Mouse (Mus musculus): ENCODE measurements around the gene Foxc2. TPM values are rescaled to one million over a fixed set of nuclear protein-coding genes. Genes with fewer than 3 reads are reported as not detected.

Gene Foxc2
- polyA plus RNA-seq (2014; fragmentation: Nextera tagmentation; extraction: Ambion mirVana), result 7.4 and 9.4 TPM in 2 replicates

DNA sequence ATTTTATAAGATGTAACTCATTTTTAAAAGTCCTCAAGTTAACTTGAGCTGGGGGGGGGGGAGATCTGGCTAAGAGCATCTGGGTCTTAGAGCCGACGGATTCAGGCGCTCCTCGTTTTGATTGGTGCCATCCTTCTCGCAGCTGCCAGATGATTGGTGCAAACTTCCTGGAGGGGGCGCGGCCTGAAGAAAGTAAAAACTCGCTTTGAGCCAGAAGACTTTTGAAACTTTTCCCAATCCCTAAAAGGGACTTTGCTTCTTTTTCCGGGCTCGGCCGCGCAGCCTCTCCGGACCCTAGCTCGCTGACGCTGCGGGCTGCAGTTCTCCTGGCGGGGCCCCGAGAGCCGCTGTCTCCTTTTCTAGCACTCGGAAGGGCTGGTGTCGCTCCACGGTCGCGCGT is at the start of gene Foxc2:
Gene Foxc2, plus strand, starts transcription at position 224 of the 400 bp plus-strand sequence.
- WGBS, result 0% methylated on average over 24 of the region's 25 CpGs
- Histone ChIP-seq H3K4me3 (ENCODE audit: low read depth, low read length) (peak within 1 kb of the TSS; percentile 59), H3K9me3 (ENCODE audit: control insufficient read depth, low read length) (no peaks in the 10 kb centered on the region), H3K36me3 (ENCODE audit: control insufficient read depth, insufficient read depth, low read length) (no peaks in the 10 kb centered on the region), H3K27ac (replicated peaks; ENCODE audit: low read depth, low read length) (peak within 1 kb of the TSS; percentile 88), H3K4me2 (ENCODE audit: low read depth, low read length) (peak within 1 kb of the TSS; percentile 91), H3K4me1 (ENCODE audit: control insufficient read depth, insufficient read depth, low read length) (peaks cover 5% of the 10 kb centered on the region), H3K27me3 (replicated peaks; ENCODE audit: control insufficient read depth, insufficient read depth, low read length) (peaks cover 76% of the 10 kb centered on the region), H3K9ac (ENCODE audit: low read depth, low read length) (peak within 1 kb of the TSS; percentile 77)
- ATAC-seq (ENCODE audit: low read depth) (peak; percentile 76), DNase-seq (ENCODE audit: low spot score) (peak; percentile 98)

DNA sequence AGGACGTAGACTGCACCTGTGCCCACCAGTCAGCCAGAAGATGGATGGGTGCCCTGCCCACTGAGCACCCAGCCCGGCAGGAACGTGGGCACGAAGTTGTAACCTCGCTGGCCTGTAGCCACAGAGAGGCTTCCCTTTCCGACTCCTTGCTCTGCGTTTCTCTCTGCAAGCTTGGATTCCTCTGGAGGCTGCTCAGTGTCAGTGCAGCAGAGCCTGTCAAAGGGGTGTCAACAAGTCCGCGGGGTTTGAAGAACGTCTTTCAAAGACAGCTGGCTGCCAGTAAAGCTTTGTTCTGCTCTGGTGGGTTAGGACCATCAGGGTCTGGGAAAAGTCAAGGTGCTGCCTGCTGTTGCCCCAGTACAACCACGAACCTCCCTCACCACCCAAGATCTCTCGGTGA is 44.5 kb upstream of the Foxc2 start:
- H3K4me3 ChIP-seq (ENCODE audit: low read depth, low read length), result no peak overlapping the region
- peaks cover 81% of the 10 kb centered on the region for H3K27me3 ChIP-seq (replicated peaks; ENCODE audit: control insufficient read depth, insufficient read depth, low read length)
- no peak overlapping the region for H3K9ac ChIP-seq (ENCODE audit: low read depth, low read length)
- H3K4me1 ChIP-seq (ENCODE audit: control insufficient read depth, insufficient read depth, low read length), result peaks cover 4% of the 10 kb centered on the region; the same call in 1 of the 2 replicates
- ATAC-seq (ENCODE audit: low read depth) (no peak), DNase-seq (ENCODE audit: low spot score) (peak; percentile 52)
- H3K9me3 ChIP-seq (ENCODE audit: control insufficient read depth, low read length), result no peaks in the 10 kb centered on the region
- 7% methylated on average over 9 of the region's 12 CpGs for WGBS
- no peaks in the 10 kb centered on the region for H3K36me3 ChIP-seq (ENCODE audit: control insufficient read depth, insufficient read depth, low read length)
- H3K27ac ChIP-seq (replicated peaks; ENCODE audit: low read depth, low read length), result no peak overlapping the region
- no peak overlapping the region for H3K4me2 ChIP-seq (ENCODE audit: low read depth, low read length)

DNA sequence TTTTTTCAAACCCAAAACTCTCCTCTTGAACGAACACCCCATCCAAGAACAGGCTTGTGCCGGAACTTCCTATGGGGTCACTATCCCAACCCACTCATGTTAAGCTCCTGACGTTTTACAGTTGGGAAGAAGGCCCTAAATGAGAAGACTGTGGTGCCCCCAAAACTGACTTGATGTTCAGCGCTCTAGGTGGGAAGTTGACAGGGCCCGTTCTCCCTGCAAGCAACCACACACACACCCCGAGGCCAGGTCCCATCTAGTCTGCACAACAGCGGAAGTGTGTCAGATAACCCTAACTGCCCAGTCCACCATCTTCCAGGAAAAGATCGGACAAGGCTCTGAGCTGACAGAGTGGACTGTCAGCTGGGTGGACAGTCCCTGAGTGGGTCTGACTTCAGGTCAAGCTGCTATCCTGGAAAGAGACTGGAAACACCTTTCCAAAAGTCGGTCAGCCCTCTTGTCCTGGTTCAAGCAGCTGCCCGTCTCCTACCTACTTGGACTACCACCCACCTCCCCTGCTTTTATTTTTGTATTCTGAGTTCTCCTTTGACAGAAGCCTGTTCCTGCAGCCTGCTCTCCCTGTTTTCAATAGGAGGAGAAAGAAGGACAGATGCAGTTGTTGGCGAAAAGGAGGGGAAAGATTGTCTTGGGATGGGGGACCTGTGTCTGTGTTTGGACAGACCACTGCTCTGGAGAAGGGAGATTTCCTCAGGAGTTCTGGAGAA is 43.4 kb upstream of the Foxc2 start:
- H3K36me3 ChIP-seq (ENCODE audit: control insufficient read depth, insufficient read depth, low read length), result no peaks in the 10 kb centered on the region
- peaks cover 4% of the 10 kb centered on the region; the same call in 1 of the 2 replicates for H3K4me1 ChIP-seq (ENCODE audit: control insufficient read depth, insufficient read depth, low read length)
- H3K27ac ChIP-seq (replicated peaks; ENCODE audit: low read depth, low read length), result no peak overlapping the region
- WGBS, result 14% methylated on average over 11 of the region's 11 CpGs
- peak overlapping the region; percentile 43; the same call in 1 of the 2 replicates for H3K9ac ChIP-seq (ENCODE audit: low read depth, low read length)
- H3K4me2 ChIP-seq (ENCODE audit: low read depth, low read length), result peak overlapping the region; percentile 49; the same call in 1 of the 2 replicates
- DNase-seq (ENCODE audit: low spot score), result no peak
- ATAC-seq (ENCODE audit: low read depth), result no peak
- no peaks in the 10 kb centered on the region for H3K9me3 ChIP-seq (ENCODE audit: control insufficient read depth, low read length)
- H3K4me3 ChIP-seq (ENCODE audit: low read depth, low read length), result peak overlapping the region; percentile 30; the same call in 1 of the 2 replicates
- peaks cover 92% of the 10 kb centered on the region for H3K27me3 ChIP-seq (replicated peaks; ENCODE audit: control insufficient read depth, insufficient read depth, low read length)

DNA sequence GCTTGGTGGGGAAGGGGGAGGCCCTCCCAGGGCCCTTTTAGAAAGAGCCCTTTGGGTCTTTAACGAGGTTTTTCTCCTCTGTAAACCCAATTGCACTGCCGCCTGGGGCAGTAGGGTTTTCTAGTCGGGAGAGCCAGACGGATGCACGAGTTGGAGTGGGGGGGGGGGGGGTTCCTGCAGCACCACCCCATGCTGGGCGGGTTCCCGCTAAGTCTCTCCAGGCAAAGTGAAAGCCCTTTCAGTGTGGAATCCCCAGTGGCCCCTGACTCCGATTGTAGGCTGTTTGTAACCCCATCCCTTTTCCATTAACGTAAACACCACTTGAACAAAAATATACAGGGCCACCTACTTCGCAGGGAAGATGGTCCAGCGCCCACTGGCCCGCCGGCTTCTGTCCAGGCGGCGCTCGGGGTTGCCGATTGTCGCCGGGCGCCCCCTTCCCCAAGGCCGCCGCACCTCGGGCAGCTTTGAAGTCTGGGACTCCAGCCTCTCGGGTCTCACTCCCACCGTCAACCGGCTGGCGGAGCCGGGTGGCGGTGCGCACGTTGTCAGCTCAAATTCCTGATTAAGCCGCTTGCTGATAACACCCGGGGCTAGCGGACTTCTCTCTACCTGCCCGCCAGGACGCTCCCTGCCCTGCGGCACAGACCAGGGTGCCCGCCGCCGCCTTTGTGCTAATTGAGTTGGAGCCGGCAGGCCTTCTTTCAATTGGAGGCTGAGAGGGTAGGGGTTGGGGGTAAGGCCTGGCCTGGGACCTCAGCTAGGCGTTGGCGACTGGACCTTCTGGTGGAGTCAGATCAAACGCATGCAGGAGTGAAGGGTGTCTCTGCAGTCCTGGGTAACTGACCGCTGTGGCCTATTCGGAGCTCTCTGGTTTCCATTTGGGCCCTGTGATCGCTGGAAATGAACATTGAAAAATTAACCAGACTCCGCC is 42.5 kb upstream of the Foxc2 start:
- Histone ChIP-seq H3K4me2 (ENCODE audit: low read depth, low read length) (peak overlapping the region; percentile 49), H3K4me3 (ENCODE audit: low read depth, low read length) (peak overlapping the region; percentile 30), H3K27me3 (replicated peaks; ENCODE audit: control insufficient read depth, insufficient read depth, low read length) (peaks cover 98% of the 10 kb centered on the region), H3K36me3 (ENCODE audit: control insufficient read depth, insufficient read depth, low read length) (no peaks in the 10 kb centered on the region), H3K9me3 (ENCODE audit: control insufficient read depth, low read length) (no peaks in the 10 kb centered on the region), H3K9ac (ENCODE audit: low read depth, low read length) (peak overlapping the region; percentile 43; the same call in 1 of the 2 replicates), H3K27ac (replicated peaks; ENCODE audit: low read depth, low read length) (no peak overlapping the region), H3K4me1 (ENCODE audit: control insufficient read depth, insufficient read depth, low read length) (peaks cover 4% of the 10 kb centered on the region; the same call in 1 of the 2 replicates)
- no peak for DNase-seq (ENCODE audit: low spot score)
- ATAC-seq (ENCODE audit: low read depth), result no peak
- under 1% methylated on average over 33 of the region's 48 CpGs for WGBS

DNA sequence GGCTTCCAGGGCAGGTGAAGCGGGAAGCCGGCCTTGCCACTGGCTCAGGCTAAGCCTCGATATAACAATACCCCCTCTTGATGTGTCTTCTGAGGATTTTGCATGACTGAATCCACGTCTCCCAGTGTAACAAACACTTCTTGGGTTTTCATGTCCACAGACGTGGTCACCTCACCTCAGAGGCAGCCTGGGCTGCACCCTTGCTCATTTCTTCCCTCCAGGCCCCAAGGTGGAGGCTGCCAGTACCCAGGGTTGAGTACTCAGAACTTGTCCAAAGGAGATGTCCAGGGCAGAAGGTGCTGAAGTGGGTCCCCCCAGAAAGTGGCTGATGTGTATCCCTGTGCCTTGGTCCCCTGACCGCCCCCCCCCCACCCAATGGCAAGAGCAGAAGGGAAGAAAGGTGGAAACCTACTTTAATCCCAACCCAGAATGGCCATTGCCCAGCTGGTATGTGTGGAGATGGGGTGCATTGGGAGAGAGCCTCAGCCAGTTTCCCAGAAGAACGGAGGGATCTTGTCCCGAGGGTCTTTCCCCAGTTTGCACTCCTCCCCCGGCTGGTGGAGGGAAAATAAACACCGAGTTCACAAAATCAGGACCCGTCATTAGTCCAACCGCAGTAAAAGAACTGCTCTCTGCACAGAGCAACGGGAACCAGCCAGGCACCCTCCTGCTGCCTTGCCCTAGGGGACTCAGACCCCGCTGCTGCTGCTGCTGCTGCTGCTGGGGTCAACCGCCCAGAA is 41.7 kb upstream of the Foxc2 start:
- DNase-seq (ENCODE audit: low spot score) (no peak), ATAC-seq (ENCODE audit: low read depth) (no peak)
- WGBS, result 4% methylated on average over 15 of the region's 15 CpGs
- H3K9ac ChIP-seq (ENCODE audit: low read depth, low read length), result peak overlapping the region; percentile 43; the same call in 1 of the 2 replicates
- H3K9me3 ChIP-seq (ENCODE audit: control insufficient read depth, low read length), result no peaks in the 10 kb centered on the region
- H3K4me2 ChIP-seq (ENCODE audit: low read depth, low read length), result peak overlapping the region; percentile 49
- H3K4me3 ChIP-seq (ENCODE audit: low read depth, low read length), result peak overlapping the region; percentile 12
- H3K4me1 ChIP-seq (ENCODE audit: control insufficient read depth, insufficient read depth, low read length), result peaks cover 4% of the 10 kb centered on the region; the same call in 1 of the 2 replicates
- no peaks in the 10 kb centered on the region for H3K36me3 ChIP-seq (ENCODE audit: control insufficient read depth, insufficient read depth, low read length)
- H3K27me3 ChIP-seq (replicated peaks; ENCODE audit: control insufficient read depth, insufficient read depth, low read length), result peaks cover 99% of the 10 kb centered on the region
- H3K27ac ChIP-seq (replicated peaks; ENCODE audit: low read depth, low read length), result no peak overlapping the region

DNA sequence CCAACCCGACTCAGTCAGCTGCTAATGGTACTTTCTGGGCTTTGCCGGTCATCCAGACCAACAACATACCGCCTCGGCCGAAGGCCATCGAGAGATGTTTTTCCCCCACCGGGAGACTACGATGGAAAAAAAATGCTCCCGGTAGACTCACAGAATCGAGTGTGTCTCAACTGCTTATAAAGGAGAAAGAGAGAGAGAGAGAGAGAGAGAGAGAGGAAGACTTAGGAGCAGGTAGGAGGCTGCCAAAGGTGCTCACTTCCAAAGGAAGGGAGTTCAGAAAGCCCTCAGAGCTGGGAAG is 41.2 kb upstream of the Foxc2 start:
- peak overlapping the region; percentile 10; the same call in 1 of the 2 replicates for H3K9ac ChIP-seq (ENCODE audit: low read depth, low read length)
- H3K9me3 ChIP-seq (ENCODE audit: control insufficient read depth, low read length), result no peaks in the 10 kb centered on the region
- H3K36me3 ChIP-seq (ENCODE audit: control insufficient read depth, insufficient read depth, low read length), result no peaks in the 10 kb centered on the region
- H3K4me2 ChIP-seq (ENCODE audit: low read depth, low read length), result peak overlapping the region; percentile 25
- peak overlapping the region; percentile 12 for H3K4me3 ChIP-seq (ENCODE audit: low read depth, low read length)
- no peak overlapping the region for H3K27ac ChIP-seq (replicated peaks; ENCODE audit: low read depth, low read length)
- peaks cover 4% of the 10 kb centered on the region; the same call in 1 of the 2 replicates for H3K4me1 ChIP-seq (ENCODE audit: control insufficient read depth, insufficient read depth, low read length)
- 2% methylated on average over 10 of the region's 10 CpGs for WGBS
- ATAC-seq (ENCODE audit: low read depth) (no peak), DNase-seq (ENCODE audit: low spot score) (no peak)
- H3K27me3 ChIP-seq (replicated peaks; ENCODE audit: control insufficient read depth, insufficient read depth, low read length), result peaks cover 99% of the 10 kb centered on the region

DNA sequence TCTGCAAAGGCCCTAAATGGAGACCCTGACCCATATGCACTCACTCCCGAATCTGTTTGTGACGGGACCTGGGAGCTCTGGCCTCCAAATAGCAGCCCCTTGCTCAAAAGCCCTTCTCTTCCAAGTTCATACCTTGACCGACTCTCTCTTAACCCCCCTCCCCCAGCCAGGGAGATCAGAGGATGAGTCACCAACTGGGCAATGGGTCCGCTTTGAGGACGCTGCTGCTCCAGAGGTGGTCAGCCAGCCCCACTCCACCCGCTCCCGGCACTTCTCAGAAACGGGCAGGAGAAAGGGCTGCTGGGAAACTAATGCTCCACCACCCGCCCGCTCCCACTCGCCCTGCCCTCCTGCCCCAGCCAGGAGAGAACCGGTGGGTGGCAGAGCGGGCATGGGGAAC is 40.0 kb upstream of the Foxc2 start:
- H3K9ac ChIP-seq (ENCODE audit: low read depth, low read length), result no peak overlapping the region
- ATAC-seq (ENCODE audit: low read depth), result no peak
- H3K4me1 ChIP-seq (ENCODE audit: control insufficient read depth, insufficient read depth, low read length), result peaks cover 4% of the 10 kb centered on the region; the same call in 1 of the 2 replicates
- no peak overlapping the region for H3K4me3 ChIP-seq (ENCODE audit: low read depth, low read length)
- no peaks in the 10 kb centered on the region for H3K36me3 ChIP-seq (ENCODE audit: control insufficient read depth, insufficient read depth, low read length)
- DNase-seq (ENCODE audit: low spot score), result no peak
- H3K4me2 ChIP-seq (ENCODE audit: low read depth, low read length), result no peak overlapping the region
- WGBS, result 6% methylated on average over 13 of the region's 13 CpGs
- H3K27me3 ChIP-seq (replicated peaks; ENCODE audit: control insufficient read depth, insufficient read depth, low read length), result peaks cover 99% of the 10 kb centered on the region
- H3K27ac ChIP-seq (replicated peaks; ENCODE audit: low read depth, low read length), result no peak overlapping the region
- no peaks in the 10 kb centered on the region for H3K9me3 ChIP-seq (ENCODE audit: control insufficient read depth, low read length)

DNA sequence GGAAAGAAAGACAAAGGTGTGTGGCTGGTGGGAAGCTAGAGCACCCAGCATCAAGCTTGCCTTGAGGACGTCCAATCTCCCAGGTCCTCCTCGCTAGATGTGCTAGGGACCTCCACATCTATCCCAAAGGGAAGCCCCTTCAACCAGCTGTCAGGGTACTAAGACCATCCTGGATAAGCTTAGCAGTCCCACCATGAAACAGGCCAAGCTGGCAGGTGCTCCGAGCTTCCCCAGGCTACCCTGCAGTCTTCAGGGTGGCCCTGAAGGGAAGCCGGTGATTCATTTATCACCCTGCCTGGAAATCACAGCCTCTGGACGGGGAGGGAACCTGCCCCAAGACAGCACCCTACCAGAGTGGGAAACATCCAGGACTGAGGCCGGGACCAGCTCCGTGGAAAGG is 39.4 kb upstream of the Foxc2 start:
- DNase-seq (ENCODE audit: low spot score) (no peak), ATAC-seq (ENCODE audit: low read depth) (no peak)
- H3K36me3 ChIP-seq (ENCODE audit: control insufficient read depth, insufficient read depth, low read length), result no peaks in the 10 kb centered on the region
- H3K4me3 ChIP-seq (ENCODE audit: low read depth, low read length), result no peak overlapping the region
- no peak overlapping the region for H3K27ac ChIP-seq (replicated peaks; ENCODE audit: low read depth, low read length)
- no peak overlapping the region for H3K9ac ChIP-seq (ENCODE audit: low read depth, low read length)
- H3K27me3 ChIP-seq (replicated peaks; ENCODE audit: control insufficient read depth, insufficient read depth, low read length), result peaks cover 99% of the 10 kb centered on the region
- H3K9me3 ChIP-seq (ENCODE audit: control insufficient read depth, low read length), result no peaks in the 10 kb centered on the region
- no peak overlapping the region for H3K4me2 ChIP-seq (ENCODE audit: low read depth, low read length)
- H3K4me1 ChIP-seq (ENCODE audit: control insufficient read depth, insufficient read depth, low read length), result peaks cover 4% of the 10 kb centered on the region; the same call in 1 of the 2 replicates
- 6% methylated on average over 6 of the region's 7 CpGs for WGBS
